In the genomic region with DNA sequence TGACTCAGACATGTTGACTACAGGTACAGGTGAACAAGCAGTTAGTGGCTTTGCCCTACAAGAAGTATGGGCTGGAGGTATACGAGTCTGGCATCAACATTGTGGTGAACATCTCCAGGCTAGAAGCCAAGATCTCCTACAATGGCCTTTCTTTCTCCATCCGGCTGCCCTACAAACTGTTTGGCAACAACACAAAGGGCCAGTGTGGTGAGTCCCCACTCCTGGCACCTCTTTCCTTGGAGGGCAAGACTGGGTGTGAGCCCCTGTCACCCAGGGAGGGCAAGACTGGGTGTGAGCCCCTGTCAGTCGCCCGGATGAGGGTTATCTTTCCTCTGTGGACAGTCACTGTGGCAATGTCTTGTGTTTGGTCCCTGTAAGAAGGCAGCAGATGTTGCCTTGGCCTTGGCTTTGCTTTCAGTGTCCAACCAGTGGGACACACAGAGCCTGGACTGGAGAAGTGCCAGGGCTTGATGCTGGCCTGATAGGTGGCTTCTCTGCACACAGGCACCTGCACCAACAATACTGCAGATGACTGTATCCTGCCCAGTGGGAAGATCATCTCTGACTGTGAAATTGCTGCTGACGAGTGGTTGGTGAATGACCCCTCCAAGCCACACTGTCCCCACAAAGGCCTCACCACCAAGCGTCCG, we compare ENCODE assay signal across 14 mouse cellular contexts. TPM values are rescaled to one million over a fixed set of nuclear protein-coding genes. Genes with fewer than 3 reads are reported as not detected.
"Had no signal": no experiment of that assay in that cellular context is flagged by ENCODE, and none has a peak within 500 bp of the region (broad histone marks: within the 10 kb centered on the region; RNA-seq: fewer than 3 reads in every experiment).

No protein-coding gene starts in this region.

- DNase-seq: kidney, adult 8-10 months; kidney, postnatal 25 days; lung, adult 2 months; lung, postnatal 36 days; midbrain, embryonic 14.5 days; thymus, postnatal 4 days had no signal

- H3K4me3 ChIP-seq: limb, embryonic 10.5 days; liver, embryonic 15.5 days; neural tube, embryonic 12.5 days had no signal

- H3K27ac ChIP-seq: limb, embryonic 10.5 days; liver, embryonic 15.5 days; neural tube, embryonic 12.5 days; stomach, postnatal 0 days had no signal

RNA-seq across cellular contexts. Expression of a gene that starts 41.2 kb away (rescaled TPM):
- total RNA-seq: layer of hippocampus, adult 18-20 months; megakaryocyte progenitor cell, adult 5-6 weeks; monocyte, adult 5-6 weeks; neutrophil, adult 5-6 weeks had no signal

RNA-seq across cellular contexts. Expression of a gene that starts 57.4 kb away (rescaled TPM):
- total RNA-seq: layer of hippocampus, adult 18-20 months; megakaryocyte progenitor cell, adult 5-6 weeks; monocyte, adult 5-6 weeks; neutrophil, adult 5-6 weeks had no signal
